Mouse (Mus musculus): Measurements from ENCODE around the gene Fnip2.

DNA sequence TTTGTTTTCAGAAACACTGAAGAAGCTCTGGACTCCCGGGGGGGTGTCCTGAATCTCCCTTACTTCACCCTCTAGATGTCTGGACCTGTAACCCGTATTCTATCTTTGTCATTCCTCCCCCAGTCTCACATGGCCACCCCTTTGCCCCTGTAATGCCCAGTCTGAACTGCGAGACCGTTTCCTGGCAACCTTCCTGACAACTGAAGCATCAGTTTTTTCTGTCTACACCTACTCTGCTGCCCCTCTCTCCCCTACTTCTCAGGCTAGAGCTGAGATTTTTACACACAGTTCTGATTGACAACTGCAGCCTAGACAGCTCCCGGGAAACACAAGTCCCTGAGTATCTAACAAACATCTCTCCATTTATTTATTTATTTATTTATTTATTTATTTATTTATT, 9.3 kb upstream of the Fnip2 start:
- no peak for TF ChIP-seq MAFK (IDR thresholded peaks at IDR 0.05; ENCODE audit: insufficient replicate concordance, low read length)
- no peak for TF ChIP-seq POLR2A (IDR thresholded peaks at IDR 0.05; ENCODE audit: low read depth, low read length)
- no peak for TF ChIP-seq PAX5 (IDR thresholded peaks at IDR 0.05; ENCODE audit: low read length)

Measured in CH12.LX (cell line).